Mouse (Mus musculus) midbrain, embryonic 15.5 days (tissue): ENCODE measurements at regions not wholly inside any gene's neighbourhood (a gene's known extent, or its start where the extent isn't known, plus 50 kb on each side); places are given as distances from the start of the nearest gene placed in this dataset.

Source experiments
- ATAC-seq: fragments of 200-750 bp; cut with Nextera tagmentation; replicated peaks from 2 replicates; pipeline ENCODE4 v1.8.0; 2017; ENCODE audit warnings: moderate TSS enrichment
- H3K27ac ChIP-seq: fragments of 300-500 bp; sonication (generic); 2 replicates; pipeline ENCODE4 v1.5.1; 2015; ENCODE audit warnings: mild to moderate bottlenecking, inconsistent platforms
- H3K27me3 ChIP-seq: fragments of 300-500 bp; sonication (generic); replicated peaks from 2 replicates; pipeline ENCODE4 v1.6.1; 2015; ENCODE audit warnings: inconsistent platforms
- H3K36me3 ChIP-seq: fragments of 300-500 bp; sonication (generic); replicated peaks from 2 replicates; pipeline ENCODE4 v1.6.1; 2015; ENCODE audit warnings: inconsistent platforms
- H3K4me1 ChIP-seq: fragments of 300-500 bp; sonication (generic); 2 replicates; pipeline ENCODE4 v1.6.1; 2015; ENCODE audit warnings: inconsistent platforms
- H3K4me2 ChIP-seq: fragments of 300-500 bp; sonication (generic); 2 replicates; pipeline ENCODE4 v1.6.1; 2015; ENCODE audit warnings: inconsistent platforms, mild to moderate bottlenecking, moderate library complexity
- H3K4me3 ChIP-seq: fragments of 300-500 bp; sonication (generic); 2 replicates; pipeline ENCODE4 v1.5.1; 2015; ENCODE audit warnings: mild to moderate bottlenecking, inconsistent platforms
- H3K9ac ChIP-seq: fragments of 300-500 bp; sonication (generic); 2 replicates; pipeline ENCODE4 v1.6.1; 2015; ENCODE audit warnings: mild to moderate bottlenecking, inconsistent platforms
- H3K9me3 ChIP-seq: fragments of 300-500 bp; sonication (generic); 2 replicates; pipeline ENCODE4 v1.6.1; 2016; ENCODE audit warnings: inconsistent platforms
- WGBS: fragments of 180-500 bp; shearing (Covaris S2); methylation state at CpG from one replicate; pipeline ENCODE4 v1.1.7; 2015; ENCODE audit warnings: mixed read lengths; 5-methylcytosine and 5-hydroxymethylcytosine counted together

DNA sequence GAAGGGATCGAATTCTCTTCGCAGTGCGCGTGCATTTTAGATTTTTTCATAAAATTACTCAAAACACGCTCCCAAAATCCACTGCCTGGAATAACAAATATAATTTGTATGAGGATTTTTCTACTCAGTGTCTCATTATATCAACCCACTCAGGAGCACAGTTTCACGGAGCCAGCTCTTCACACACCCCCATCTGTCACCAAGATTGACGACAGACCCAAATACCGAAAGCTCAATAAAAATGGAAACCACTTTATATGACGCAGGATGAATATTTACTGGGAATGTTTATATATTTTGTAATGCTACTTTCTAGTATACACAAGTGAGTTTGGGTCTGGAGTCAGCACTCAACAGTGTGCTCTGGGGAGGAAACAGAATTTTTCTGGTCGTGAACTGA is 333.0 kb downstream of the Nkx6-1 start:
- Histone ChIP-seq H3K4me1 (no peaks in the 10 kb centered on the region), H3K9me3 (no peaks in the 10 kb centered on the region), H3K4me3 (no peak overlapping the region), H3K4me2 (no peak overlapping the region), H3K9ac (no peak overlapping the region), H3K27me3 (peaks cover 14% of the 10 kb centered on the region), H3K27ac (no peak overlapping the region), H3K36me3 (no peaks in the 10 kb centered on the region)
- 94% methylated on average over 10 of the region's 10 CpGs for WGBS
- ATAC-seq = no peak

DNA sequence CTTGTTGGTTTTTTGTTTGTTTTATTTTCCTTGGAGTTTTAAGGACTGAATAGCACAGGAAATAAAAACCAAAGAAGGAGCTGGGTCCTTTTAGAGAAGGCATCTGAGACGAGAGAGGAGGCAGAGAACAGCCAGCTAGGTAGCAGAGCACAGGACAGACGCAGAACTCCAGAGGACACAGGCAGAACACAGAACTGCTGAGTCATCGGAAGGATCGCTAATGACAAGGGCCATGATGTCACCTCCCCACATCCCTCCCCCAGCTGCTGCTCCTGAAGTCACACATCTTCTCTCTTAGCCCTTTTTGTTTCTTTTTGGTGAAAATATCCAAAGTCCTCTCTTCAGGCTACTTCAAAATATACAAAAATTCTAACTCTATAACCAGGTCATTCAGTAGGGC is 338.7 kb downstream of the Nkx6-1 start:
- Histone ChIP-seq H3K4me1 (peaks cover 6% of the 10 kb centered on the region), H3K9me3 (no peaks in the 10 kb centered on the region), H3K36me3 (no peaks in the 10 kb centered on the region), H3K4me3 (no peak overlapping the region), H3K27me3 (peaks cover 48% of the 10 kb centered on the region), H3K9ac (no peak overlapping the region), H3K4me2 (no peak overlapping the region), H3K27ac (no peak overlapping the region)
- WGBS = 60% methylated on average over 4 of the region's 4 CpGs
- ATAC-seq = no peak

DNA sequence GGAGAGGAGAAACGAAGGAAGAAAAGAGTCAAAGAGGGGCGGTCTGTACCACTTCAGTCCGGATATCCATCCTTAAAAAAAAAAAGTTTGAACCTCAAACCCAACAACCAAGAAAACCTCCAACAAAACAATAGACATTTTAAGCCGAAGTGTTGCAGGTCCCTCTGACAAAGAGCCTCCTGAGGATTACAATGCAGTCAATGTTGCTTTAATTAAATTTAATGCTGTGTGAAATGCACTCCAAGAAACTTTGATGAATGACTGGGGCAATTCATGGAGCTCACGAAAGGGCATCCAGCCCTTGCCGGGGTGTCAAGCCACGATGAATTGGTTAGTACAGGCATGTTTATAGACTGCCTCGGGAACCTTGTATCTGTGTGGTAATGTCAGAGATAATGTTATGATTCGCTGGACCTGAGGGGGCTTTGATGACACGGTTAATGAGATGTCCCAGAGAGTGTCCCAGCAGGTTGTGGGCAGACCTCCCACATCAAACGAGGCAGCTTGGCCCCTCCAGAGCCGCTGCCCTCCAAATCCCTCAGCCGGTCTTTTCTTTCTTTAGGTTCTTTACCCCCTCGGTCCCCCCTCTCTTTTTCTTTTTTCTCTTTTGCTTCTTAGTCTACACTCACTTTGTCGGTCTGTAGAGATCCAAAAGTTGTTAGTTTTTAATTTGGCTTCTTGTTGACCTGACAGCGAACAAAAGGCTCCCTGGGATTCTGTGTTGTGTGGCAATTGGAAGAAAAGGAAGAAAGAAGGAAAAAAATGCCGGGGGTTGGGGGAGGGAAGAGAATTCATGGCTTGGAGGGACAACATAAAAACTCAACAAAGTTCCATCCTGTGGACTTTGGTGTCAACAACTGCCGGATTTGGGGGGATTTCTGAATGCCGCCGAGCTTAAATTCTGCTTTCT is 341.5 kb downstream of the Nkx6-1 start:
- peak overlapping the region; percentile 31 for H3K4me2 ChIP-seq
- 2% methylated on average over 20 of the region's 20 CpGs for WGBS
- no peaks in the 10 kb centered on the region for H3K36me3 ChIP-seq
- no peak overlapping the region for H3K9ac ChIP-seq
- no peak overlapping the region for H3K27ac ChIP-seq
- peaks cover 6% of the 10 kb centered on the region for H3K4me1 ChIP-seq
- no peaks in the 10 kb centered on the region for H3K9me3 ChIP-seq
- H3K4me3 ChIP-seq = no peak overlapping the region
- H3K27me3 ChIP-seq = peaks cover 51% of the 10 kb centered on the region
- ATAC-seq = 0 out of 2 replicates have a peak, but pooled peaks have one; percentile 48

DNA sequence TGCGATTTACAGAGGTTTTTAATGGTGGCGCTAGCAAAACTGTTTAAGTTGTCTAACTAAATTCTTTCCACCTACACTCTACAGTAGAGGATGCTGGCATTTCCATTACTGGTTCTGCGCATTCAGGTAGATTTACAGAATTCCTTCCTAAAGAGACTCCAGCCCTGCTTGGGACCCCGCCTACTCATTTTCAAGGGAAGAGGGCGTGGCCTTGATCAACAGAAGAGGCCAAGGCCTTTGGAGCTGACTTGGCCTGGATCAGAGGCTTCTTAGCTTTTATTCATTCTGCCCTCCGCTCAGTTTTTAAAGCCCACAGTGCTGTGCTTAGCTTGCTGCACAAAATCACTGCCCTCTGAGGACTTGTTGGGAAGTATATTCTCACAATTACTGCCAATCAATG is 364.8 kb downstream of the Nkx6-1 start:
- H3K27ac ChIP-seq = no peak overlapping the region
- H3K4me3 ChIP-seq = no peak overlapping the region
- no peak overlapping the region for H3K4me2 ChIP-seq
- H3K36me3 ChIP-seq = no peaks in the 10 kb centered on the region
- H3K9me3 ChIP-seq = no peaks in the 10 kb centered on the region
- H3K4me1 ChIP-seq = no peaks in the 10 kb centered on the region
- no peak overlapping the region for H3K9ac ChIP-seq
- WGBS = 86% methylated on average over 6 of the region's 6 CpGs
- H3K27me3 ChIP-seq = 0 out of 2 replicates have a peak, but pooled peaks cover 2% of the 10 kb centered on the region
- ATAC-seq = no peak

- no peak for ATAC-seq
- no peak overlapping the region for H3K27ac ChIP-seq
- 83% methylated on average over 4 of the region's 4 CpGs for WGBS
- H3K9ac ChIP-seq = no peak overlapping the region
- H3K4me1 ChIP-seq = no peaks in the 10 kb centered on the region
- H3K4me3 ChIP-seq = no peak overlapping the region
- H3K9me3 ChIP-seq = no peaks in the 10 kb centered on the region
- no peaks in the 10 kb centered on the region for H3K36me3 ChIP-seq
- H3K4me2 ChIP-seq = no peak overlapping the region
- H3K27me3 ChIP-seq = 0 out of 2 replicates have a peak, but pooled peaks cover 2% of the 10 kb centered on the region
These were observed 366.4 kb downstream of the Nkx6-1 start for GRCm38 (mm10) chr5:101298411-101298810.

DNA sequence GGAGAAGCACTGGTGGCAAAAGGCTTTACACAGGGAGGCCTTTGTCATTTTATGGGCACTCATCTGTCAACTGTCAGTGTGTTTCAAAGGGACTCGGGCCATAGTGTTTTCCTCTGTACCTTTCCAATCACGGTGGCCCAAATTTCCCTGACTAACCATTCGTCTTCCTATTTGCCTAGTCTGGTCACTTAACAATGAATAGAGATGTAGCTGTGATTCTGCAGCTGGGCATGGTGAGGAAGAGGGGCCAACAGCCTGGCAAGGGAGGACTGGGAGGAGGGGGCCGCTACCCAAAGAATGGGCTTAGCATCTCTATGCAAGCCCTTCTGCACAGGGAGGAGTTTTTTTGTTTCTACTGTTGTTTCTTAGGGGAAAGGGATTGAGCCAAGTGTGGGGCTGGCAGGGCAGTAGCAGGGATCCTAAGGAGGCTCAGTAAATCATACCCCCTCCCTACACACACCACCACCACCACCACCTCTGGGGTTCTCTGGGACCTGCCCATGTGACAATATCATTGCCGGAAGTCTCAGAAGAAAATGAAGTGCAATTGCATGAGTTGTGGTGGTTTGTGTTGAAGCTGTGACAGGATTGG is 367.2 kb downstream of the Nkx6-1 start:
- no peak overlapping the region for H3K27ac ChIP-seq
- no peaks in the 10 kb centered on the region for H3K9me3 ChIP-seq
- H3K4me3 ChIP-seq = no peak overlapping the region
- no peaks in the 10 kb centered on the region for H3K36me3 ChIP-seq
- no peak overlapping the region for H3K9ac ChIP-seq
- no peak overlapping the region for H3K4me2 ChIP-seq
- no peaks in the 10 kb centered on the region for H3K4me1 ChIP-seq
- H3K27me3 ChIP-seq = 0 out of 2 replicates have a peak, but pooled peaks cover 2% of the 10 kb centered on the region
- ATAC-seq = no peak
- 65% methylated on average over 5 of the region's 5 CpGs for WGBS

DNA sequence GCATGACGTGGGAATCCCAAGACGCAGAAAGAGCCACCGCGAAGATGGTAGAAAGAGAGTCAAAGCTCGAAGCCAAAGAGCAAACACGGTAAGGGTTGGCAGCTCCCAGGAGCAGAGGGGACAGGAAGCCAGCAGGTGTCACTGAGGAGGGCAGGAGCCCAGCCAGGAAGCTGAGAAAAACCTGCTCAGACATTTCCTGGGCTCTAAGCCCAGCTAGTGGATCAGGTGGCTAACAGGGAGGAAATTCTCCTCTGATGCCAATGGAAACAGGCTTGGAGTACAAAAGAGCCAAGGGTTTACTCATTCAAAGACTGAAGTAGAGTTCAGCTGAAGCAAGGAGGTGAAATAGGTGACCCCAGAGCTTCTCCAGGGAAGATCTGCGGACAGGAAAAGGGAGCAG is 368.9 kb downstream of the Nkx6-1 start:
- H3K9ac ChIP-seq = no peak overlapping the region
- H3K9me3 ChIP-seq = no peaks in the 10 kb centered on the region
- no peak overlapping the region for H3K27ac ChIP-seq
- 0 out of 2 replicates have a peak, but pooled peaks cover 2% of the 10 kb centered on the region for H3K27me3 ChIP-seq
- ATAC-seq = no peak
- H3K4me2 ChIP-seq = no peak overlapping the region
- H3K4me1 ChIP-seq = no peaks in the 10 kb centered on the region
- H3K36me3 ChIP-seq = no peaks in the 10 kb centered on the region
- 73% methylated on average over 7 of the region's 7 CpGs for WGBS
- no peak overlapping the region for H3K4me3 ChIP-seq

DNA sequence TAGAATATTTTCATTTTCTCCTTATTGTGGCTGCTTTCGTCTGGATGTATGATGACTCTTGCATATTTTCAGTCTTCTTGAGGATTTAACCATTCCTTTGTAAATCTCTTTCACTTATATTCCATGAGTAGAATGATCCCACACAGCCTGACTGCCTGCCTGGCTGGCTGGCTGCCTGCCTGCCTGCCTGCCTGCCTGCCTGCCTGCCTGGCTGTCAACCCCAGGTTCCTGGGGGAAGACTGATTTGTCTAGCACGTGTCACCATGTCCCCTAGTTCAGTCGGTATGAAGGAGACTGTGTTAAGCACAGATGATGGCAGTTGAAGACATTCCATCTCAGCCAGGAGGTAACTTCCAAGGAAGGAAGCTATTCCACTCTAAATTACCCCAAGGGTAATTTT is 370.8 kb downstream of the Nkx6-1 start:
- 0 out of 2 replicates have a peak, but pooled peaks cover 2% of the 10 kb centered on the region for H3K27me3 ChIP-seq
- H3K9me3 ChIP-seq = no peaks in the 10 kb centered on the region
- H3K27ac ChIP-seq = no peak overlapping the region
- H3K4me1 ChIP-seq = no peaks in the 10 kb centered on the region
- no peak overlapping the region for H3K4me3 ChIP-seq
- no peak overlapping the region for H3K9ac ChIP-seq
- 65% methylated on average over 3 of the region's 3 CpGs for WGBS
- H3K36me3 ChIP-seq = no peaks in the 10 kb centered on the region
- H3K4me2 ChIP-seq = no peak overlapping the region
- no peak for ATAC-seq

GRCm38 (mm10) chr5:101288358-101288757 is 376.4 kb downstream of the Nkx6-1 start:
- H3K27me3 ChIP-seq = no peaks in the 10 kb centered on the region
- H3K4me1 ChIP-seq = no peaks in the 10 kb centered on the region
- H3K9me3 ChIP-seq = no peaks in the 10 kb centered on the region
- WGBS = 69% methylated on average over 6 of the region's 6 CpGs
- H3K4me3 ChIP-seq = no peak overlapping the region
- no peaks in the 10 kb centered on the region for H3K36me3 ChIP-seq
- H3K9ac ChIP-seq = no peak overlapping the region
- H3K4me2 ChIP-seq = no peak overlapping the region
- ATAC-seq = no peak
- no peak overlapping the region for H3K27ac ChIP-seq

- no peaks in the 10 kb centered on the region for H3K27me3 ChIP-seq
- H3K9ac ChIP-seq = no peak overlapping the region
- 73% methylated on average over 7 of the region's 7 CpGs for WGBS
- no peaks in the 10 kb centered on the region for H3K9me3 ChIP-seq
- H3K27ac ChIP-seq = no peak overlapping the region
- H3K4me2 ChIP-seq = no peak overlapping the region
- ATAC-seq = no peak
- no peak overlapping the region for H3K4me3 ChIP-seq
- H3K4me1 ChIP-seq = no peaks in the 10 kb centered on the region
- no peaks in the 10 kb centered on the region for H3K36me3 ChIP-seq
These were observed 378.9 kb downstream of the Nkx6-1 start for GRCm38 (mm10) chr5:101285941-101286340.

DNA sequence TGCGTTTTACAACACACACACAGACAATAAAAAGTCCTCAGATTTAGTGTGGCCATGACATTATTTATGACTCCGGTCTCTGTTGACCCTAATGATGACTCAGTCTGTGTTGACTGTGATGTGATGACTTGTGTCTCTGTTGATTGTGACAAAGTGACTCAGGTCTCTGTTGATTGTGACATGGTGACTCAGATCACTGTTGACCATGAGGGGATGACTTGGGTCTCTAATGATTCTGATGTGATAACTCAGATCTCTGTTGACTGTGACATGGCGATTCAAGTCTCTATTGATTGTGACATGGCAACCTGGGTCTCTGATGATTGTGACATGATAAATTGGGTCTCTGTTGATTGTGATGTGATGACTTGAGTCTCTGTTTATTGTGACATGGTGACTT is 405.0 kb downstream of the Gpat3 start:
- no peak overlapping the region for H3K4me3 ChIP-seq
- no peaks in the 10 kb centered on the region for H3K4me1 ChIP-seq
- H3K27me3 ChIP-seq = no peaks in the 10 kb centered on the region
- ATAC-seq = no peak
- H3K9ac ChIP-seq = no peak overlapping the region
- H3K36me3 ChIP-seq = no peaks in the 10 kb centered on the region
- no peaks in the 10 kb centered on the region for H3K9me3 ChIP-seq
- H3K4me2 ChIP-seq = no peak overlapping the region
- 93% methylated on average over 3 of the region's 3 CpGs for WGBS
- H3K27ac ChIP-seq = no peak overlapping the region

DNA sequence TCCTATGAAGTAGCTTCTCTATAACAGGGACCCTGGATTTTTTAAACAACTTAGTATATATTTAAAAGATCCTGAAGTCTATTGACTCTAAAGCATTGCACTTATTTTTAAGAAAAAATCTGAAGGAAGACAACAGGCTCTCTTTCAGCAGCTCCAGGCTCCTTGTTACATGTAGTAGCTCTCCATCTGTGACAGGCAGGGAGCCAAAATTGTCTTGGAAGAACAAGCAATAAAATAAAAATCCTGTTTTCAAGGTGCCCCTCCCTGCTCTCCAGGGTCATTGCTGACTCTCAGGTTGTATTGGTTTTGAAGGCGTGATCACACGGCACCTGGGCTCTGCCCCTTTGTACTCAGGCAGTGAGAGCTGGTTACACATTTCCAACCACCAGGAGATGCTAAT is 397.1 kb downstream of the Gpat3 start:
- Histone ChIP-seq H3K27ac (no peak overlapping the region), H3K9me3 (no peaks in the 10 kb centered on the region), H3K9ac (no peak overlapping the region), H3K4me1 (no peaks in the 10 kb centered on the region), H3K4me2 (no peak overlapping the region), H3K36me3 (no peaks in the 10 kb centered on the region), H3K27me3 (no peaks in the 10 kb centered on the region), H3K4me3 (no peak overlapping the region)
- 93% methylated on average over 2 of the region's 2 CpGs for WGBS
- no peak for ATAC-seq
